Mouse (Mus musculus) limb, embryonic 15.5 days (tissue): ENCODE data around the gene Mlxip. TPM values are rescaled to one million over a fixed set of nuclear protein-coding genes. Genes with fewer than 3 reads are reported as not detected.

Source experiments
- ATAC-seq: fragments of 200-750 bp; cut with Nextera tagmentation; 2 replicates; pipeline ENCODE4 v1.8.0; 2017; ENCODE audit warnings: low read depth, moderate TSS enrichment; ENCODE audit not compliant: insufficient number of reproducible peaks, low FRiP score, low TSS enrichment
- H3K27ac ChIP-seq: fragments of 300-500 bp; sonication (generic); 2 replicates; pipeline ENCODE4 v1.5.1; 2015; ENCODE audit warnings: moderate library complexity, mild to moderate bottlenecking, inconsistent platforms
- H3K27me3 ChIP-seq: fragments of 300-500 bp; sonication (generic); 2 replicates; pipeline ENCODE4 v1.6.1; 2015; ENCODE audit warnings: inconsistent platforms
- H3K36me3 ChIP-seq: fragments of 300-500 bp; sonication (generic); 2 replicates; pipeline ENCODE4 v1.6.1; 2015; ENCODE audit warnings: inconsistent platforms
- H3K4me1 ChIP-seq: fragments of 300-500 bp; sonication (generic); 2 replicates; pipeline ENCODE4 v1.6.1; 2015; ENCODE audit warnings: inconsistent platforms
- H3K4me2 ChIP-seq: fragments of 300-500 bp; sonication (generic); 2 replicates; pipeline ENCODE4 v1.6.1; 2015; ENCODE audit warnings: mild to moderate bottlenecking, inconsistent platforms
- H3K4me3 ChIP-seq: fragments of 300-500 bp; sonication (generic); 2 replicates; pipeline ENCODE4 v1.5.1; 2015; ENCODE audit warnings: mild to moderate bottlenecking, inconsistent platforms
- H3K9ac ChIP-seq: fragments of 300-500 bp; sonication (generic); 2 replicates; pipeline ENCODE4 v1.6.1; 2015; ENCODE audit warnings: inconsistent platforms
- H3K9me3 ChIP-seq: fragments of 300-500 bp; sonication (generic); 2 replicates; pipeline ENCODE4 v1.6.1; 2016; ENCODE audit warnings: inconsistent platforms
- WGBS: fragments of 180-500 bp; shearing (Covaris S2); methylation state at CpG from one replicate; pipeline ENCODE4 v1.1.7; 2015; 5-methylcytosine and 5-hydroxymethylcytosine counted together
- polyA plus RNA-seq: library from polyadenylated mRNA; unstranded; fragments of >200 nt; fragmentation: Nextera tagmentation; extraction: Ambion mirVana; gene quantifications from 2 replicates; pipeline ENCODE4 v1.2.1, GENCODE M21; 2015

Gene Mlxip
- polyA plus RNA-seq, 1 experiment from 2014 or later, result 13.7 TPM

GRCm38 (mm10) chr5:123390536-123391441 is 3.8 kb upstream of the Mlxip start:
- no peak overlapping the region for H3K27ac ChIP-seq
- H3K4me2 ChIP-seq, result peak overlapping the region; percentile 61
- H3K9ac ChIP-seq, result no peak overlapping the region
- no peak for ATAC-seq
- H3K4me1 ChIP-seq, result peaks cover 17% of the 10 kb centered on the region
- peak overlapping the region; percentile 40 for H3K4me3 ChIP-seq
- H3K36me3 ChIP-seq, result no peaks in the 10 kb centered on the region
- H3K27me3 ChIP-seq, result no peaks in the 10 kb centered on the region
- WGBS, result 10% methylated on average over 17 of the region's 17 CpGs
- H3K9me3 ChIP-seq, result no peaks in the 10 kb centered on the region

DNA sequence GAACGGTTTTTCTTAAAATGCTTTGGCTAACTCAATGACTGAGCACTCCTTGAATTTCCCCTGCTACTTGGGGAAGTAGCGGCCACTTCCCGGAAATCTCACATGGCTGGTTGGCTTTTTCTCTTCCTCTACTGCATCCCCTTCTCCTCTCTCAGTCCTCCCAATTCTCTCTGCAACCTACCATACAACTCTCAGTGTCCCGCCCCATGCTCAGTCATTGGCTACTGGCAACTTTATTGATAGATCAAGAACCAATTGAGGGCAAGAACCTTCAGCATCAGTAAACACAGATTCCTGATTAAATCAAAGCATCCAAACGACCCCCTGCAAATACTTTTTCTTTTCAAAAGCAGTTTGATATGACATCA is 3.2 kb upstream of the Mlxip start:
- no peaks in the 10 kb centered on the region for H3K9me3 ChIP-seq
- peak overlapping the region; percentile 61 for H3K4me2 ChIP-seq
- H3K9ac ChIP-seq, result no peak overlapping the region
- H3K27me3 ChIP-seq, result no peaks in the 10 kb centered on the region
- WGBS, result 8% methylated on average over 5 of the region's 5 CpGs
- peak overlapping the region; percentile 40 for H3K4me3 ChIP-seq
- H3K4me1 ChIP-seq, result peaks cover 23% of the 10 kb centered on the region
- H3K36me3 ChIP-seq, result no peaks in the 10 kb centered on the region
- ATAC-seq, result no peak
- H3K27ac ChIP-seq, result no peak overlapping the region

DNA sequence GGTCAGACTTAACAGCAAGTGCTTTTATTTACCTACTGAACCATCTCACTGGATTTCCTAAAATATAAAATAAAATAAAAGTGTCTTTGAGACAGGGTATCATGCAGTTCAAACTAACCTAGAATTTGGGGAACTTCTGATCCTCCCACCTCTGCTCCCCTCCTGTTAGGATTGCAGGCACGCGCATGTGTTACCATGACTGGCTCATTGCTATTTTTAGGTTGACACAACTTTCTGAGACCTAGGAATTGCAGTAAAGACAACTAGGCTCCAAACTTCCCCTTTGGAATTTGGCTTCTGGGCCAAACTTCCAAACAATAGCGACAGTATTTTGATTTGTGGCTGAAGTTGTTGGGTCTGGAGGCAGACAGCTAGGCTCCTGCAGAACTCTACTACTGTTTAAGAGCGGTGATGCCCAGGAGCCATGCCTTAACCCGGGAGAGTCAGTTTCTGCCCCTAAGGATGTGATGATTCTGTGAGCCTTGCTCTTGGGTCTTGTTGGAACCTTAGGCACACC is 754 bp upstream of the Mlxip start:
- peaks cover 45% of the 10 kb centered on the region for H3K4me1 ChIP-seq
- peak overlapping the region; percentile 86 for H3K27ac ChIP-seq
- H3K9me3 ChIP-seq, result no peaks in the 10 kb centered on the region
- no peaks in the 10 kb centered on the region for H3K27me3 ChIP-seq
- ATAC-seq, result no peak
- 20% methylated on average over 5 of the region's 5 CpGs for WGBS
- H3K36me3 ChIP-seq, result no peaks in the 10 kb centered on the region
- peak overlapping the region; percentile 98 for H3K4me3 ChIP-seq
- 0 out of 2 replicates have a peak overlapping the region, but pooled peaks have one; percentile 44 for H3K9ac ChIP-seq
- H3K4me2 ChIP-seq, result peak overlapping the region; percentile 84

- H3K4me1 ChIP-seq, result peaks cover 45% of the 10 kb centered on the region
- H3K27ac ChIP-seq, result peak overlapping the region; percentile 86
- no peaks in the 10 kb centered on the region for H3K27me3 ChIP-seq
- WGBS, result under 1% methylated on average over 65 of the region's 65 CpGs
- no peaks in the 10 kb centered on the region for H3K36me3 ChIP-seq
- ATAC-seq, result 0 out of 2 replicates have a peak, but pooled peaks have one; percentile 1
- H3K9ac ChIP-seq, result peak overlapping the region; percentile 95
- peak overlapping the region; percentile 84 for H3K4me2 ChIP-seq
- peak overlapping the region; percentile 98 for H3K4me3 ChIP-seq
- H3K9me3 ChIP-seq, result no peaks in the 10 kb centered on the region
These were observed 621 bp downstream of the Mlxip start for GRCm38 (mm10) chr5:123394957-123395881.

GRCm38 (mm10) chr5:123396901-123397464 is 2.4 kb downstream of the Mlxip start:
- Histone ChIP-seq H3K36me3 (no peaks in the 10 kb centered on the region), H3K4me1 (peaks cover 39% of the 10 kb centered on the region), H3K27ac (0 out of 2 replicates have a peak overlapping the region, but pooled peaks have one; percentile 33), H3K9ac (no peak overlapping the region), H3K9me3 (no peaks in the 10 kb centered on the region), H3K4me3 (peak overlapping the region; percentile 98; the same call in 1 of the 2 replicates), H3K27me3 (no peaks in the 10 kb centered on the region), H3K4me2 (peak overlapping the region; percentile 84; the same call in 1 of the 2 replicates)
- ATAC-seq, result no peak
- 57% methylated on average over 8 of the region's 8 CpGs for WGBS

DNA sequence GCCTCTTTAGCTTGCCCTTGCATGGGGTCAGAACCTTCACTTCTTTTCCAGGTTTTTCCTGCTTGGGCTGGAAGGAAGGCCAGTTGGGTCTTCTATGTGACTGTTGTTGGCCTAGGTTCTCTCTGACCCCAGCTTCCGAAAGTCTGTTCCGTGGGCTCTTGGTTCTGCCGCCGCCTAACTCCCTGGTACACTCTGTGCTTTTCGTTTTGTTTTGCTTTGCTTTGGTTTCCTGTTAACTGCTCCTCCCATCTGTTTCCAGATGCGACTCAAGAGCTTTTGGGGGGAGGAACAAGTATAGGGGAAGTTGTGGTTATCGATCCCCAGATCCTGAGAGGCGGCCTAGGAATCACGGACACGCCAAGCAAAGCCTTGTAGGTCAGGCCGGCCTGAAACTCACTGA is 3.2 kb downstream of the Mlxip start:
- ATAC-seq, result no peak
- no peak overlapping the region for H3K9ac ChIP-seq
- H3K9me3 ChIP-seq, result no peaks in the 10 kb centered on the region
- H3K4me1 ChIP-seq, result peaks cover 39% of the 10 kb centered on the region
- no peak overlapping the region for H3K4me3 ChIP-seq
- 73% methylated on average over 11 of the region's 11 CpGs for WGBS
- no peaks in the 10 kb centered on the region for H3K27me3 ChIP-seq
- H3K4me2 ChIP-seq, result 0 out of 2 replicates have a peak overlapping the region, but pooled peaks have one; percentile 84
- H3K36me3 ChIP-seq, result no peaks in the 10 kb centered on the region
- H3K27ac ChIP-seq, result 0 out of 2 replicates have a peak overlapping the region, but pooled peaks have one; percentile 33

- ATAC-seq, result no peak
- Histone ChIP-seq H3K27ac (no peak overlapping the region), H3K27me3 (no peaks in the 10 kb centered on the region), H3K9ac (no peak overlapping the region), H3K36me3 (no peaks in the 10 kb centered on the region), H3K4me2 (no peak overlapping the region), H3K4me3 (no peak overlapping the region), H3K4me1 (peaks cover 35% of the 10 kb centered on the region), H3K9me3 (no peaks in the 10 kb centered on the region)
- WGBS, result 91% methylated on average over 4 of the region's 4 CpGs
These were observed 4.4 kb downstream of the Mlxip start for GRCm38 (mm10) chr5:123398856-123399498.

- no peaks in the 10 kb centered on the region for H3K36me3 ChIP-seq
- no peaks in the 10 kb centered on the region for H3K4me1 ChIP-seq
- no peaks in the 10 kb centered on the region for H3K27me3 ChIP-seq
- H3K9ac ChIP-seq, result no peak overlapping the region
- H3K9me3 ChIP-seq, result no peaks in the 10 kb centered on the region
- ATAC-seq, result no peak
- H3K27ac ChIP-seq, result no peak overlapping the region
- no peak overlapping the region for H3K4me2 ChIP-seq
- WGBS, result 87% methylated on average over 3 of the region's 3 CpGs
- no peak overlapping the region for H3K4me3 ChIP-seq
These were observed 9.9 kb downstream of the Mlxip start for GRCm38 (mm10) chr5:123404480-123404879.

DNA sequence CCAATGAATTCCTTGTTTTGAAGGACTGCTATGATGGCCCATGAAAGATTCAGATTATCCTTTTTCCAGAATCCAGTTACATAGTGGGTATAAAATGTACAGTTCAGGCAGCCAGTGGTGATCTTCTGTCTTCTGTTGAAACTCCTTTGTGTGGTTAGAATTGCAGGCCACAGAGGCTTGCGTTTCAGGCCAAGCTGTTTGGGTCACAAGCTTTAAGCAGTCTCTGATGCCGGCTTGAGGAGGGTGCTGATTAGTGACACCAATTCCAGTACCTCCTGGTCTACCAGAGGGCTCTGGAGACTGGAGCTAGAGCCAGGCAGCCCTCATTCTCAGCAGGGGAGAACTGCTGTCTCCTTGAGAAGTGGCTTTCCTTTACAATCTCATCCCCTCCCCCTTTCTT is 12.4 kb downstream of the Mlxip start:
- H3K27me3 ChIP-seq, result no peaks in the 10 kb centered on the region
- no peak overlapping the region for H3K27ac ChIP-seq

DNA sequence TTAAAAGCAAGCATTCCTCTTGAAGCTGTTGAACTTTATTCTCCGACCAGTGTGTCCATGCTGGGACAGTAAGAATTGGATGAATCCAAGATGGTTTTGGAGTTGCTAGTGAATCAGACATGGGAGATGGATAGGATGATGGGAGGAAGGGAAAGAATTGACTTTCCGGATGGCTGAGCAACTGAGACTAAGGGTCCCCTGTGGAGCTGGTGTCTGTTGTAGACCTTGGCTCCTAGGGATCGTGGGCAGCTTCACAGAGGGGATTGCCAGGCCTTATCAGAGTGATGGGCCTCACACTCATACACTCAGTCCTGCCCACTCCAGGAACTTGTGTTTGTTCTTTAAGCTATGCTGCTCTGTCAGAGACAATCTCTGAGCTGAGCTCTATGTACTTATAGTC is 13.6 kb downstream of the Mlxip start:
- Histone ChIP-seq H3K4me2 (no peak overlapping the region), H3K4me1 (no peaks in the 10 kb centered on the region), H3K27ac (no peak overlapping the region), H3K9me3 (no peaks in the 10 kb centered on the region), H3K27me3 (no peaks in the 10 kb centered on the region), H3K36me3 (peaks cover 6% of the 10 kb centered on the region), H3K9ac (no peak overlapping the region), H3K4me3 (no peak overlapping the region)
- ATAC-seq, result no peak
- 84% methylated on average over 3 of the region's 3 CpGs for WGBS

More for the DNA sequence above, 12.4 kb downstream of the Mlxip start:
- Histone ChIP-seq H3K36me3 (peaks cover 6% of the 10 kb centered on the region), H3K9me3 (no peaks in the 10 kb centered on the region), H3K4me2 (no peak overlapping the region), H3K4me1 (no peaks in the 10 kb centered on the region), H3K9ac (no peak overlapping the region), H3K4me3 (no peak overlapping the region)
- ATAC-seq, result no peak
- WGBS, result 42% methylated on average over 2 of the region's 2 CpGs

- Histone ChIP-seq H3K27me3 (no peaks in the 10 kb centered on the region), H3K27ac (no peak overlapping the region), H3K36me3 (peaks cover 6% of the 10 kb centered on the region), H3K4me1 (peaks cover 7% of the 10 kb centered on the region; the same call in 1 of the 2 replicates), H3K9me3 (no peaks in the 10 kb centered on the region), H3K9ac (no peak overlapping the region), H3K4me3 (no peak overlapping the region), H3K4me2 (no peak overlapping the region)
- no peak for ATAC-seq
- 60% methylated on average over 4 of the region's 4 CpGs for WGBS
These were observed 17.6 kb downstream of the Mlxip start for GRCm38 (mm10) chr5:123412193-123412592.
